Mouse (Mus musculus) midbrain, embryonic 11.5 days (tissue): ENCODE data around the gene Plpp2. TPM values are rescaled to one million over a fixed set of nuclear protein-coding genes. Genes with fewer than 3 reads are reported as not detected.

Experiments
- ATAC-seq: fragments of 200-750 bp; cut with Nextera tagmentation; 2 replicates; pipeline ENCODE4 v1.8.0; 2017; ENCODE audit warnings: moderate TSS enrichment, moderate library complexity; ENCODE audit not compliant: low FRiP score
- DNase-seq: peaks from one replicate; pipeline ENCODE4 v3.0.0; 2015; ENCODE audit warnings: low spot score; ENCODE audit errors: missing footprints
- H3K27ac ChIP-seq: fragments of 300-500 bp; sonication (generic); 2 replicates; pipeline ENCODE4 v1.5.1; 2014; ENCODE audit warnings: low read depth, low read length
- H3K27me3 ChIP-seq: fragments of 300-500 bp; sonication (generic); 2 replicates; pipeline ENCODE4 v1.6.1; 2014; ENCODE audit warnings: mild to moderate bottlenecking, low read length, moderate library complexity, mixed read lengths; ENCODE audit not compliant: control insufficient read depth, insufficient read depth
- H3K36me3 ChIP-seq: fragments of 300-500 bp; sonication (generic); 2 replicates; pipeline ENCODE4 v1.6.1; 2014; ENCODE audit warnings: mild to moderate bottlenecking, low read length, moderate library complexity, mixed read lengths; ENCODE audit not compliant: control insufficient read depth, insufficient read depth
- H3K4me1 ChIP-seq: fragments of 300-500 bp; sonication (generic); 2 replicates; pipeline ENCODE4 v1.6.1; 2014; ENCODE audit warnings: low read length; ENCODE audit not compliant: control insufficient read depth, insufficient read depth
- H3K4me2 ChIP-seq: fragments of 300-500 bp; sonication (generic); 2 replicates; pipeline ENCODE4 v1.6.1; 2014; ENCODE audit warnings: mild to moderate bottlenecking, moderate library complexity
- H3K4me3 ChIP-seq: fragments of 300-500 bp; sonication (generic); 2 replicates; pipeline ENCODE4 v1.5.1; 2014; ENCODE audit warnings: low read depth, low read length
- H3K9ac ChIP-seq: fragments of 300-500 bp; sonication (generic); 2 replicates; pipeline ENCODE4 v1.6.1; 2014; ENCODE audit warnings: low read length
- H3K9me3 ChIP-seq: fragments of 300-500 bp; sonication (generic); 2 replicates; pipeline ENCODE4 v1.6.1; 2016; ENCODE audit warnings: low read length; ENCODE audit not compliant: control insufficient read depth
- WGBS: fragments of 180-500 bp; shearing (Covaris S2); extraction: QIAGEN DNeasy Blood & Tissue Kit; methylation state at CpG from one replicate; pipeline ENCODE4 v1.1.7; 2014; 5-methylcytosine and 5-hydroxymethylcytosine counted together
- polyA plus RNA-seq: library from polyadenylated mRNA; unstranded; fragments of >200 nt; fragmentation: Nextera tagmentation; extraction: Ambion mirVana; gene quantifications from 2 replicates; pipeline ENCODE4 v1.2.1, GENCODE M21; 2014

Gene Plpp2
- polyA plus RNA-seq, 1 experiment from 2014 or later = 13.4 TPM

DNA sequence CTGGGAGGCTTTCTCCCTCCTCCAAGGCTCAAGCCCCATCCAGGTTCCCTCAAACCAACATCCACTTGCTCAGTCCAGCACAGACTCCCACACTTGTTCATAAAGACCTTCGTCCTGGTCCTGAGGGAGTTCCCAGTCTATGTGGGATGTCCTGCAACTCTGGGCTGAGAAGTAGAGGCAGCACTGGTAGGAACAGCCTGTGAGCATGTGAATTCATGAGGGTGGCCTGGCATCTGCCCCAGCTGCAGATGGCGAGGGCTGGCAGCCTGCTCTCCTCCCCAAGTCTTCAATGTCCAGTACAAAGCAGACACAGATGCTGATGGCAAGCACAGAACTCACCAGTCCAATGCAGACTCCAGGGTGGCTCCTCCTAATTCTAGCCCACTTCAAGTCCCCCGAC, 4.7 kb upstream of the Plpp2 start:
- ATAC-seq = no peak
- Histone ChIP-seq H3K36me3 (peaks cover 16% of the 10 kb centered on the region), H3K9me3 (no peaks in the 10 kb centered on the region), H3K27ac (no peak overlapping the region), H3K9ac (no peak overlapping the region), H3K4me2 (no peak overlapping the region), H3K4me1 (0 out of 2 replicates have a peak, but pooled peaks cover 3% of the 10 kb centered on the region), H3K4me3 (no peak overlapping the region), H3K27me3 (no peaks in the 10 kb centered on the region)
- no peak for DNase-seq
- WGBS = 94% methylated on average over 3 of the region's 3 CpGs

DNA sequence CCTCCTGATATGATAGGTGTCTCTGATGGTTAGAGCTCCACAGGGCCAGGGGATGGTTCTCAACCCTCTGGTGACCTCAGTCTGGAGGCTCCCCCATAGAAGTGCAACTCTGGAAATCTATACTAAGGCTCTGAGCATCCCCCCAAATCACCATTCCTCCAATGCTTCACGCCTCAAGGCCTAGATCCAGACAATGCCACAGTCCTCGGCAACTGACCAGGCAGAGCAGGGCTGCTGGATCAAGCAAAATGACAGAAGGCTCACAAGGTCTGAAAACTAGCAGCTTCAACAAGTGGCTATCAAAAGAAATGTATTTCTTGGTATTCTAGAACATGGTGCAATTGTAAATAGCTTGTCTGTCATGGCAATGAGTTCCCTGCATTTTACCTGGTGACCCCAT, 4.2 kb upstream of the Plpp2 start:
- Histone ChIP-seq H3K9me3 (no peaks in the 10 kb centered on the region), H3K4me2 (no peak overlapping the region), H3K36me3 (peaks cover 16% of the 10 kb centered on the region), H3K27ac (no peak overlapping the region), H3K4me3 (no peak overlapping the region), H3K9ac (no peak overlapping the region), H3K27me3 (no peaks in the 10 kb centered on the region), H3K4me1 (0 out of 2 replicates have a peak, but pooled peaks cover 7% of the 10 kb centered on the region)
- WGBS = 87% methylated on average over 2 of the region's 2 CpGs
- DNase-seq = no peak
- no peak for ATAC-seq

DNA sequence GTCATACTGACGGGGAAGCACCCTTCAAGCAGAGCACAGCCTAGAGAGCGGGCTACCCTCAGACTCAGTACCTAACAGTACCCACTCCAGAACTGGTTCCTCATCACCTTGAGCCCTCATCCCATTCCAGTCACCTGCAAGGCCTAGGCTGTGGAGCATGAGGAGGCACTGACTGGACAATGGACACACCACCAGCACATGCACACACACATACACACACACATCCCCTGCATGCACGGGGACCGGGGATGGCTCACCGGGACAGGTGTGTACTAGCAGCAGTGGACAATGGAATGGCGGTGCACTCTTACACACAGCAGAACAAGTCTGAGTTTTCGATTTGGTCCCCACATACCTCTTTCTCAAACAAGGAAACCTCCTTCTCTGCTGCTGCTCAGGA, 3.7 kb upstream of the Plpp2 start:
- Histone ChIP-seq H3K4me2 (no peak overlapping the region), H3K4me1 (0 out of 2 replicates have a peak, but pooled peaks cover 7% of the 10 kb centered on the region), H3K36me3 (peaks cover 15% of the 10 kb centered on the region), H3K9me3 (no peaks in the 10 kb centered on the region), H3K4me3 (no peak overlapping the region), H3K27ac (no peak overlapping the region), H3K9ac (no peak overlapping the region), H3K27me3 (no peaks in the 10 kb centered on the region; the same call in 1 of the 2 replicates)
- DNase-seq (no peak), ATAC-seq (no peak)
- 92% methylated on average over 7 of the region's 7 CpGs for WGBS

DNA sequence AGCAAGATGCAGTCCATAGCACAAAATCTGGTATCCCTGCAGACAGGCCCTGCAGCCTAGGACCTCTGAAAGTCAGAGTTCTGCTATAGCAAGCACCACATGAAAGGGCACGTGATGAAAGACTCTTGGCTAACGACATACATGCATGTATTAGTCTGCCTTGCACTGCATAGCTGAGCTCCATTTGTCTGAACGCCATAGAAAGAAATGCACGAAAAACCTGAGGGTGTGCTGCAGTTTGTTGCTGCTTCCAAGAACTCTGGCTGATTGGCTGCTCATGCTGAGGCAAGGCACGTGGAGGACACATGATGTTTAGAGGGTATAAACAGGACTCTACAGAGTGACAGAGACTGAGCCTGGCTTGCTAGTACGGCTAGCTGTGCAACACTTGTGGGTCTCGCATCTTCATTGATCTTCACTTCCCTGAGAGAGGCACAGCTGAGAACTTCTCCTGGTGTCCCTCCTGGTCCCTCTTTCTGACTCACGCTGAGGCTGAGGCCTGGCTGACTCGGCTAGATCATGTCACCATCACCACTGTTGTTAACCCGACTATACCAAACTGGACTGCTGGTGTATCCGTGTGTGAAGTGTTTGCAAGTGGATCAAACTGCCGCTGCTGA, 3.0 kb upstream of the Plpp2 start:
- Histone ChIP-seq H3K9me3 (no peaks in the 10 kb centered on the region), H3K36me3 (peaks cover 13% of the 10 kb centered on the region), H3K4me3 (no peak overlapping the region), H3K4me2 (no peak overlapping the region), H3K27me3 (no peaks in the 10 kb centered on the region; the same call in 1 of the 2 replicates), H3K4me1 (0 out of 2 replicates have a peak, but pooled peaks cover 7% of the 10 kb centered on the region), H3K9ac (no peak overlapping the region), H3K27ac (no peak overlapping the region)
- DNase-seq (no peak), ATAC-seq (no peak)
- 81% methylated on average over 12 of the region's 12 CpGs for WGBS

DNA sequence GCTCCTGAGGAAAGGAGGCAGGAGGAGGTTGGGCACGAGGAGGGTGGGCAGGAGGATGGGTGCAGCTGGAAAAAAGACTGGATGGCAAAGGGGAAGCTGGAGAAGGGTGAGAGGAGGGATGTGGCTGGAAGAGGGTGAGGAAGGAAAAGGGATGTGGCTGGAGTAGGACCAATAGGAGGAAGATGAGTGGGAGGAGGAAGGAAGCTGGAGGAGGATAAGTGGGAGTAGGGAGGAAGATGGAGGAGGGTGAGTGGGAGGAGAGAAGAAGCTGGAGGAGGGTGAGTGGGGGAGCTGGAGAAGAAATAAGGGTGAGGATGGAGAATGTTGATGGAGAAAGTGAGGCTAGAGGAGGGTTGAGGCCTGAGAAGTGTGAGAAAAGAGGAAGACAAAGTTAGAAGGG, 1.8 kb upstream of the Plpp2 start:
- no peak for DNase-seq
- H3K4me1 ChIP-seq = 0 out of 2 replicates have a peak, but pooled peaks cover 7% of the 10 kb centered on the region
- H3K27me3 ChIP-seq = no peaks in the 10 kb centered on the region; the same call in 1 of the 2 replicates
- no peak for ATAC-seq
- 68% methylated on average over 1 of the region's 1 CpGs for WGBS
- no peak overlapping the region for H3K4me3 ChIP-seq
- H3K27ac ChIP-seq = no peak overlapping the region
- no peaks in the 10 kb centered on the region for H3K9me3 ChIP-seq
- no peak overlapping the region for H3K9ac ChIP-seq
- H3K36me3 ChIP-seq = peaks cover 8% of the 10 kb centered on the region; the same call in 1 of the 2 replicates
- no peak overlapping the region for H3K4me2 ChIP-seq

DNA sequence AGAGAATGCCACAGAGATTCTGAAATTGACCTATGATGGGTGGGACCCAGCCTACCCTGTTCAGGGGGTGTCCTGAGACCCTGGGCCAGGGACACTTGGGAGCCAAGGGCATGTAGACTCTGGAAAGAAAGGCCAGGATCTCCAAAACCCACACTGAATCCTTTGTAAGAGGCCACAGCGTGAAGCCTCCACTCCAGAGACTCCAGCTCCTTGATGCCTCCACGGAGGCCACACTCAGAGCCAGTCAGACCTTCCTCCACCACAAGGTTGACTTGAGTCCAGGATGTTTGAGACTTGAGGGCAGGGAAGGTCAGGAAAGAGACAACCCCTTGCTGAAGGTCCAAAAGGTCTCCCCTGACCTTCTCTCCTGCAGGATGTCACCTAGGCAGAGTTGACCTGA, 830 bp upstream of the Plpp2 start:
- Histone ChIP-seq H3K27ac (no peak overlapping the region), H3K36me3 (no peaks in the 10 kb centered on the region; the same call in 1 of the 2 replicates), H3K4me2 (no peak overlapping the region), H3K9me3 (no peaks in the 10 kb centered on the region), H3K4me3 (no peak overlapping the region), H3K27me3 (no peaks in the 10 kb centered on the region; the same call in 1 of the 2 replicates), H3K9ac (no peak overlapping the region), H3K4me1 (0 out of 2 replicates have a peak, but pooled peaks cover 7% of the 10 kb centered on the region)
- DNase-seq (no peak), ATAC-seq (no peak)
- WGBS = 89% methylated on average over 2 of the region's 2 CpGs

DNA sequence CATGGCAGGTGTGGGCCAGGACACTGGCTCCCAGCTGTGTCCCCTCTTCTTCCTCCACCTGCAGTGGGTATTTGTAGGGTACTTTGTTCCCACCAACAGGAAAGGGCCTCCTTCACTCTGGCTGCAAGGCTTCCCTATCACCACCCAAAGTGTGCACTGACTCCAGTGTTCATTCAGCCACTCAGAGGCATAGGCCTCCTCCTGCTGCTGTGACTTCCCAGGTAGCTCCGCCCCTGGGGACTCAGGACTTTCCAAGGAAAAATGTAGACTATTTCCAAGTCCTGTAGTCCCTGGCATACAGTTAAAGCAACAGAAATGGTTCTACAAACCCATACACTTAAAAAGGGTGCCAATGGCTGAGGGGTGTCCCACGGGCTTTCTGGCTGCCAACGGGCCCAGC, 918 bp downstream of the Plpp2 start:
- no peak for DNase-seq
- H3K36me3 ChIP-seq = no peaks in the 10 kb centered on the region
- H3K9me3 ChIP-seq = no peaks in the 10 kb centered on the region
- 25% methylated on average over 3 of the region's 3 CpGs for WGBS
- H3K27me3 ChIP-seq = no peaks in the 10 kb centered on the region; the same call in 1 of the 2 replicates
- peak; percentile 12; the same call in 1 of the 2 replicates for ATAC-seq
- peak overlapping the region; percentile 66 for H3K9ac ChIP-seq
- peak overlapping the region; percentile 97 for H3K4me2 ChIP-seq
- H3K27ac ChIP-seq = no peak overlapping the region
- 0 out of 2 replicates have a peak, but pooled peaks cover 7% of the 10 kb centered on the region for H3K4me1 ChIP-seq
- H3K4me3 ChIP-seq = peak overlapping the region; percentile 55

DNA sequence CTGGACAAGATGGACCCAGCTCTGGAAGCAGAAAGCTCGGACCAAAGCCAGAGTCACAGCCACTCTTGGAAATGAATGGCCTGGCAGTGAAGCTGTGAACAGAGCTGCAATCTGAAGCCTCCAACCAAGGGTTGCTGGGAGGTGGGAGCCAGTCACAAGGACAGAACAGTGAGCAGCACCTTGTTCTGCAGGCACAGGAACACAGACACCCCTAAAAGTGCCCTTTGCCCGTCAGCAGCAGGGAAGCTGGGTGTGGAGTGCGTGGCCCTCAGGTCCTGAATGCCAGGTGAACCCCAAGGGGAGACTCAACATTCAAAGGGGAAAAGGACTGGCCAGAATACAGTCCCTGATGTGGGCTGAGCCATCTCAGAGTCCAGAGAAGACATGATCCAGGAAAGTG, 2.0 kb downstream of the Plpp2 start:
- Histone ChIP-seq H3K4me2 (no peak overlapping the region), H3K9ac (no peak overlapping the region), H3K9me3 (no peaks in the 10 kb centered on the region), H3K27me3 (no peaks in the 10 kb centered on the region; the same call in 1 of the 2 replicates), H3K36me3 (peaks cover 2% of the 10 kb centered on the region; the same call in 1 of the 2 replicates), H3K4me1 (0 out of 2 replicates have a peak, but pooled peaks cover 7% of the 10 kb centered on the region), H3K4me3 (no peak overlapping the region), H3K27ac (no peak overlapping the region)
- no peak for DNase-seq
- 84% methylated on average over 3 of the region's 3 CpGs for WGBS
- no peak for ATAC-seq

DNA sequence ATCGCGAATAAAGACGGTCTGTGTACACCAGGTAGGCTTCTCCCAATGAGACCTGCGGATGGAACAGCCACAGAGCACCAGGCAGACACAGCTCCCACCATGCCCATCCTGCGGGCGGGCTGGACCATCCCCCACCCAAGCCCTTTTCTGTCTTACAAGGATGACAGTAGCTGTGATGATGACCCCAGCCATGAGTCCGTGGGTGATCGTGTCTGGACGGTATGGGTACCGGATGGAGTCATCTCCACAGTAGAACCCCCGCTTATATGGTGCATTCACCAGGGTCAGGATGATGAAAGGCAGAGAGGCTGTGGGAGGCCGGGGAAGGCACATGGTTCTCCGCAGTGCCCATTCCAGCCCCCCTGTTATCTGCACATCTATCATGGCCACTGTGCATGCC, 2.9 kb downstream of the Plpp2 start:
- H3K4me3 ChIP-seq = no peak overlapping the region
- H3K27ac ChIP-seq = no peak overlapping the region
- 95% methylated on average over 13 of the region's 13 CpGs for WGBS
- DNase-seq (no peak), ATAC-seq (no peak)
- H3K9ac ChIP-seq = no peak overlapping the region
- H3K9me3 ChIP-seq = no peaks in the 10 kb centered on the region
- H3K36me3 ChIP-seq = peaks cover 3% of the 10 kb centered on the region; the same call in 1 of the 2 replicates
- H3K4me2 ChIP-seq = no peak overlapping the region
- H3K4me1 ChIP-seq = 0 out of 2 replicates have a peak, but pooled peaks cover 7% of the 10 kb centered on the region
- no peaks in the 10 kb centered on the region; the same call in 1 of the 2 replicates for H3K27me3 ChIP-seq
